Mouse (Mus musculus) T-helper 17 cell (primary cell): ENCODE data around the gene Calcrl.
"Not testable (repeated sequence)": the region's sequence is repeated elsewhere in the genome, so short reads cannot be mapped to it uniquely, and the experiment has no call there.

ENCODE experiments used
- in situ Hi-C, 2 experiments: fragments of 300-600 bp; cut with MboI, MseI; formaldehyde crosslinking; loops; 1 replicate in 1 of 2; 2 replicates in 1 of 2; pipeline ENCODE4 v1.15.1; 2025; ENCODE audit warnings: high pct_unique_total_duplicates in 2 of 2

The Calcrl gene

DNA sequence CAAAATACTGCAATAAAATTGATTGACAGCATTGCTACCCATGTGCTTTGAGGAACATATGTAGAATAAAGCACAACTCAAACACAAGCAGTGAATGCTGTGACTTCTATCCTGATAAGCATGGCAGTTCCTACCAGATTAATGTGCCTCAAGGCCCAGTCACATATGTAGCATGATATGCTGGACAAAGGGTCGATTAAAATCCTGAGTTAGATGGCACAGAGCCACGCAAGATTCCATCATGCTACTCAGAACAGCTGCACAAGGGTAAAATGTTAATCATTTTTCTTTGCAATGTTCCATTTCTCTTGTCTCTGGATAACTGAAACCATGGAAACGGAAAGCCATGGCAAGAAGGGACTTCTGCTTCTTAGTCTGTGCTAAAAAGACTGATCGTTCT, 28.7 kb downstream of the Calcrl start:
- in situ Hi-C loops = no loop called here

DNA sequence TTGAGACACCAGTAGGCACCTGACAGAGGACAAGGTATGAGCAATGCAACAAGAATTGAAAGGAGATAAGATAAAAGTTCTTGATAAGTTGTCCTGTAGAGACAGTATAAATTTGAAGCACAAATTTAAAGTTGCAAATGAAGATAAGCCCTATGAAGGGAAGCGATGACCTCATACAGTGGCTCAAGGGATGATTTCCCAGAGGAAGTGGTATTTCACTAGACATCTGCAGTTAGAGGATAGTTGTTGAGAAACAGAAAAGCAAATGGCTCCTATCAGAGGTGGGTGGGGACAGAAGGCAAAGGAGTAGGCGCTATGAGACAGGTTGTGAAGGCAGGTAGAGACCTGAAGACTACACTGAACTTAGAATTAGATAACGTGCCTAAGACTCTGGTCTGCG, 32.0 kb downstream of the Calcrl start:
- in situ Hi-C loops = loop anchor here (5.0 kb wide), 1 partner anchor 1271 kb away; no protein-coding TSS in a partner anchor

DNA sequence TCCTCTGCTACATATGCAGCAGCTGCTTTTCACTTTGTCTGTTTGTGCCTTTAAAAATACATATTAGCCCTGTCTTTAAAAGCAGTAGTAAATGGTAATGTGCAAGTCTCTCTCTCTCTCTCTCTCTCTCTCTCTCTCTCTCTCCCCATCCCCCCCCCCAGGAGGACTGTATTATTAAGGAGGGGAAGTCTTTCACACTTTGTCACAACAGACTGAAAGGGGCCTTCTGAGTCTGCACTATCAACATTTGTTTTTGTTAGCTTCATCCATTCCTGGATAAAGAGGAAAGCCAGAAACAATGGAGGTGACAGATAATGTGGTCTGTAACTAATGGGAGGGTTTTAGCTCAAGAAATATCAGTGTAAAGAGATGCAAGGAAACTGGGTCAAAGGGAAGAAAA, 36.1 kb downstream of the Calcrl start:
- in situ Hi-C loops = no loop called here

DNA sequence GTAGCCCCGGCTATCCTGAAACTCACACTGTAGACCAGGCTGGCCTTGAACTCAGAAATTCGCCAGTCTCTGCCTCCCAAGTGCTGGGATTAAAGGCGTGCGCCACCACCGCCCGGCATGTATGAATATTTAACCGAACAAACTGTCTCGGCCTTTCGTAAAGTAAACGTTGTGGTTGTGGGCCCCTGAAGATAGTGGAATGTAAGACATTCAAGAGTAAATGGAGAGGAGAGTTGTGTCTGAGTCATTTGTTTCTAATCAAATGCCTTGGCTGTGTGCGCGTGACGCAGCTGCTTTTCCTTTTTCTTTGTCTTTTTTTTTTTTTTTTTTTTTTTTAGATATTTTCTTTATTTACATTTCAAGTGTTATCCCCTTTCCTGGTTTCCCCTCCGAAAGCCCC, 36.7 kb downstream of the Calcrl start:
- in situ Hi-C loops = not testable (repeated sequence)

DNA sequence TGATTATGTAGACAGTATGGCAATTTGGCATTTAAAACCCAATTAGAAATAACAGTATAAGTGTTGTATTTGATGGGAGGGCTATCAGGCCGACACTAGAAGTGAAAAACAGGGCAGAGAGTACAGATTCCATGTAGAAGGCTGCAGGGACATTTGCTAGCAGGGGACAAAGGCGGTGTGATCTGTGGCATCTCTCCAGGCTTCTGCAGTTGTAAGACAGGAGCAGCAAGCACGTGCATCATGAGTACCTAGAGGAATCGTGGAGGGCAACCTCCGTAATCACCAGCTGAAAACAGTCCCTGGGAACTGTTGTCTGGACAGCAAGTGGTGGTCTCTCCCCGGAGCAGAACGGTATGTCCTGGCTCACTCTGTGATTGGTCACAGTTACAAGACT, 37.2 kb downstream of the Calcrl start:
- in situ Hi-C loops = no loop called here

DNA sequence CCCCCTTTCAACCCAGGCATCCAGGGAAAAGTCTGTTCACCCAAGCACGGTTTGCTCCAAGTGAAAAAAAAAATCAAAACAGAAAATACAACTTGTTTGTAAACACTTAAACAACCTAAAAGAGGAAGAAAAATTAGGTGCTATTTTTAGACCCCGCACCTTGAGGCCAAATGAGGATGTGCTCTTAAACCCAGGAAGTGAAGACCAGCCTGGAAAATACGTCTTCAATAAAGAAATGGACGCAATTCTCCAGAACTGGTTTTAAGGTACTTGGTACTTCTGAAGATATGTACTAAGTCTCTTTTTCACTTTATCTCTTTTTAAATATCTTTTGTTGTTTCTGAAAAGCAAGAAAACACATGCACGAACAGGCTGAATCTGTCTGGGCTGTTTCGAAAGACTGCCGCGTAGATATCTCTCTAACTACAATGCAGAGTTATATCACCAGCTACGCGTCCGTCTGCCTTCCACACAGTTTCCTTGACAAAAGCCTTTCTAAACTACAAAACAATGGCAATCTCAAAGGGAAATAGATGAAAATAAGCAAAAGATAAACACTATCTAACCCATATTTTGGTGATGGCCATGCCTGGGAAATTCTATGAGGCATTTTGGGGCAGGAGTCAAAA, 37.7 kb downstream of the Calcrl start:
- in situ Hi-C loops = no loop called here

DNA sequence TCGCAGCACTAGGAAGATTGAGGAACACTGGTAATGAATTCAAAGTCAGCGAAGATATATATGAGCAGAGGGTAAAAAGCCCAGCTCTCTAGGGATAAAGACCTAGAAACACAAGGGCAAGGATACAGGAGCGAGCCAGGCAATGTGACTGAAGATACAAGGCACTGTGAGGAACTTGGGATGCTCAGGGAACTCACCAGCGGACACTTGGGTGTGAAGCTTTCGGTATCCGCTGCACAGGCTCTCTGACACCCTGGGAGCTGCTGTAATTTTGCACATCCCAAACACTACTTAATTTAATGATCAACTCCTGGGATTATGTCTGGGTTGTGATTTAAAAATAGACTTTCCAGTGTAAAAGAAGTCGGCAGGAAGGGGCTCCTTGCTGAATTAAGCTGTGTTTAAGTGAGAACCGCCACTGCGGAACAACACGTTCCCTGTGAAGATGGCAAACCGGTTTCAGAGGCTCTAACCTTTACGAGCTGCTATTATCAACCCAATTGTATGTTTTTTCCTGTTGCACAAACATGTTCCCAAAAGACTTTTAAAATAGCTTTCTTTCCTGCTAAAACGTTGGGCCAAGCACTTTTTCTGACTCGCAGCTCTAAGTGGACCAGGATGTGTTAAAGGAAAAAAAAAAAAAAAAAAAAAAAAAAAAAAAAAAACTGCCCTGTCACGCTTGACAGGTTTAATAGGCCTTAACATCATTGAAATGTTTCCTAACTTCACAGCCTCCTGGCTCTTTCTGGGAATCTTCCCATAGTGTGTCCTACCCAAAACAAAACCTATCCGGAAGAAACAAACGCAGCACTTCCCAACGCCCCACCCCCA, 38.4 kb downstream of the Calcrl start:
- in situ Hi-C loops = no loop called here

DNA sequence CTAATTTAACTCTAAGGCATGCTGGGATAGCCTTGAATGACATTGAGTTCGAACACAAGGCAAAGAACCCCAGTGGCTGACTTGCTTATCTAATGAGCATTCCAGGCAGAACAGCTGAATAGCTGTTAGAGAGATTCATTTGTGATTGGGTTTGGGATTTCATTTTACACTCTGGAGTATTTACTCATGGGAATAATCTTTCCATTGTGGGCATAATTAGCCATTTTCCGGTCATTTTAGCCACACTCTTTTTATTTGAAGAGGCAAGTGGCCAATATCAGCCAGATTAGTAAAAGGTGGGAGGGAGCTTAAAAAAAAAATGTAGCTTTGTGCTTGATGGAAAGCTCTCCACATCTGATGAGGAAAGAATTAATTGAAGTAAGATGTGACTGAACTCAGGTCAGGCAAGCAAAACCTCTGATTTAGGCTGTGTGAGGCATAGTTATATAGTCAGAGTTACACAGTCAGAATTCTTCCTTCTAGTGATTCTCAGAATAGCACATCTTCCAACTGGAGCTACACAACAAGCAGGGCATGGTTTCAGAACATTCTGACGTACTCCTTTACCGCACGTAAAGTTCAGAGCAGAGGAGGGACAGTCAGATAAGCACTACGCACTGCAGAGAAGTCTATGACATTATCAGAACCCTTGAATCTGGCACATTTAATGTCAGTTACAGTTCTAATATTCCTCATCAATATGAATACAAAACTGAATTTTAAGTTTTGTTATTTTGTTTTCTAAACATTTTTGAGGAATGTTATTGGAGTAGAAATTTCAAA, 40.1 kb downstream of the Calcrl start:
- in situ Hi-C loops = no loop called here

DNA sequence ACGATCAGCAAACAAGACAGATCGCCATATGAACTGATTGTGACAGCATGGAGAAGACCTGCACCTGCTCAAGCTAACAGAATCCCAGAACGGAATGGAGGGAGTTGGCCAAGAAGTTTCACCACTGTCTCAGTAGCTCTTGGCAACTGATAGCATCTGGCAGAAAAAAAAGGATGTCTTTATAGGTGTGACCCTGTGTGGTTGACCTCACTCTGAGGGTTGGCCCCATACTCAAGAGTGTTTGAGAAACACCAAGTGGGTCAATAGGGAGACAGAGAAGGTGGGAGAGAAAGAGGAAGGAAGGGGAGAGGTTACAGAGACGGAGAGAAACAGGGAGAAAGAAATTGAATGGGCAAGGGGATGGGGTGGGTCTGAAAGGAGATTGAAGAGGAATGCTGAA, 41.4 kb downstream of the Calcrl start:
- in situ Hi-C loops = no loop called here

DNA sequence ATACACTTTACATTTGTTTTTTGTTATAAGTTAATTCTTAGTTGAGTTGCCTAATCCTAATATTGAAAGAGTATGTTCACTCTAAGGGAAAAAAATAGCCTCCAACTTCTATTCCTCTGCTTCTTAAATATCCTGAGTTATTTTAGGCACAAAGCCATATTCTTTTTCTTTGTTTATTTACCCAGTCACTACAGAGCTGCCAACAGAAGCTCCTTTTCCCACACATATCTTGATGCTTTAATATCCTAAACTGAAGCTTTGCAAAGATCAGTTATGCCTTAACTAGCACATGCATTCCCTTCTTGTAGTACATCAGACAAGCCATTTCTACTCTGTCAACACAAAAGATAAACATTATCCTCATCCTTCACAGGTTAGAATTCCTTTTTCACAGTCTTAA, 42.7 kb downstream of the Calcrl start:
- in situ Hi-C loops = no loop called here

DNA sequence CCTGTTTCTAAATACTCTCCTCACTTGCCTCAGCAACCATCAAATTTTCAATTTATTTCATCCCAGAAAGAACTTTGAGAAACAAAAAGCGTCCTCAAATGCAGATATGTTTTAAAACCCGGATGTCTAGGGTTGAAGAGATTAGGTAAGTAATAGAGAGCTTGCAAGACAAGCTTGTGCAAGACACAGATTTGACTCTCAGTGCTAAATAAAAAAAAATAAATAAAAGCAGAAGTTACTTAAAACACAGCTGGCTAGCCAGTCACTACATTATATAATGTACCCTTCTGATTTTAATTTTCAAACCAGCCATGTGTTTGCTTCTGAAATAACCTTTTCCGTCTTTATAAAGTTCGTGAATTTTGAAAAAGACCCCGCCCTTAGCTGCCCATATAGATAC, 43.2 kb downstream of the Calcrl start:
- in situ Hi-C loops = no loop called here

DNA sequence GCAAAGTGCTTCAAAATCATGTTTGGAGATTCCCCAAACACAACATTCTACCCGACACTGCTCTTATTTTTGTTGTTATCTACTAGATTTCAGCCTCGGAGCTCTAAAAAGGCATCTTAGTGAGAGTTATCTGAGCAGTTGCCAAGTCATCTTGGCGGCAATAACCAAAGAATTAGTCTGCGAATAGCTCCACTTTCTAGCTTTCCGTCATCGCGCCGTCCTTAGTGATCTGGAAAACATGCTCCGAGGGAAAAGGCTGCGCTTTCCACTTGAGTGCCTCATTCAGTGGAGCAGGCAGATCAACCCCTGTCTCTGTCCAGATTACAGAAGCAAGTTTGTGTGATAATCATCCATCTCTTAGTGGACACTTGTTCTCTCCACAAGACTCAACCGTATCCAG, 44.4 kb downstream of the Calcrl start:
- in situ Hi-C loops = no loop called here

DNA sequence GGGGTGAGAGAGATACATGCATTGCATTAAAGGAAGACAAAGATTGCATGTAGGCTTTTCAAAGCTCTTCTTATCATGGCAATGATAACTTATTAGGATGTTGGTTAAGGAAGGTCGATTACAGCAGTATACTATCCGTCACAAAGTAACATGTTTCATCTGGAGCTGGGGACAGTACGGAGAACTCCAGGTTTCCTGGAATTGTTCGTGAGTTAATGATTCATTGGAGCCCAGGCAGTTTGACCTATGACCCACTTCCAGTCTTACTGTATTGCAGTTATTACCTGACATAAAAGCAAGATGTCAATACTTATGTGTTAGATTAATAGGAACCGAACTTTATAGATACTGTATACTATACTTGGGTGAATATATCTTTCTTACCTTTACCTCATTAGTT, 46.5 kb downstream of the Calcrl start:
- in situ Hi-C loops = no loop called here

DNA sequence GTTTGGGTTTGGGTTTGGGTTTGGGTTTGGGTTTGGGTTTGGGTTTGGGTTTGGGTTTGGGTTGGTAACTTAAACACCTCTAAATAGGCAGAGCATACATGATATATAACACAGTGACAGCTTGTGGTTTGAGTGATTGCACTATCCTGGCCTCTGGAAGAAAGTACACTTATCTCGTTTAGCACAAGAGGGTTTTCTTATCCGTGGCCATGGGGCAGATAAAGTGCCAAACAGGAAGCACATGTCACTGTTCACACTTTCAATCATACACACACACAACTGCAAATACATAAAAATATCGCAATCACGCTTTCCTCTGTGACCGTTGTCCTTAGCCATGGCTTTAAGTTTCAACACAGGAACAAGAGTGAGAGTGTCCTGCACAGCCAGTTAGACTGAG, 56.0 kb downstream of the Calcrl start:
- in situ Hi-C loops = no loop called here

DNA sequence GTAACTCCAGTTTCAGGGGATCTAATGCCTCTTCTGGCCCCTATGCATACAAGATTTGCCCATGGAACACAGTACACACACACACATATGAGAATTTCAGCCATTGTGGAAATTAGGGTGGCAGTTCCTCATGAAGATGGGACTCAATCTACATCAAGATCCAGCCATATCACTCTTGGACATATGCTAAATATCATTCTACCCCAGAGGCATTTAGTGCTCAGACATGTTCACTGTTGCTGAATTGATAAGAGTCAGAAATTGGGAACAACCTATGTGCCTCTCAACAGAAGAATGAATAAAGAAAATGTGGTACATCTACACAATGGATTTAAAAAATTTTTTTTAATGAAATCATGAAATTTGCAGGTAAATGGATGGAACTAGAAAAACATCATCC, 58.5 kb downstream of the Calcrl start:
- in situ Hi-C loops = no loop called here

DNA sequence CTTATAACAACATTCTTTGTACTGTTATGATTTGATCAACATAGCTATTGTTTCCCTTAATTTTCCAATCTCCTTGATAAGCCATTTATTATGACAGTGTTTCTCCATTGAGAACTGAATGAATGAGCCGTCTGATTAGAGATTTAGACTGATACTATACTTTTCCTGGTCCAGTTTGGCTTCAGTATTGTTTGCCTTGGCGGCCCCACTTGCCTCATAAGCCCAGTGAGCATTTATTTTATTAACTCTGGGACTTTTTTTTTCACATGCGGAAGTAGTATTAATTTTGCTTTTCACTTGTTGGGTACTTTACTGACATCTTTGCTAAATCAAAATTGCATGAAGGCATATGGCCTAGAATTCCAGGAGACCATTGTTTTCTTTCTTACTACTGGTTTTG, 59.9 kb downstream of the Calcrl start:
- in situ Hi-C loops = no loop called here

DNA sequence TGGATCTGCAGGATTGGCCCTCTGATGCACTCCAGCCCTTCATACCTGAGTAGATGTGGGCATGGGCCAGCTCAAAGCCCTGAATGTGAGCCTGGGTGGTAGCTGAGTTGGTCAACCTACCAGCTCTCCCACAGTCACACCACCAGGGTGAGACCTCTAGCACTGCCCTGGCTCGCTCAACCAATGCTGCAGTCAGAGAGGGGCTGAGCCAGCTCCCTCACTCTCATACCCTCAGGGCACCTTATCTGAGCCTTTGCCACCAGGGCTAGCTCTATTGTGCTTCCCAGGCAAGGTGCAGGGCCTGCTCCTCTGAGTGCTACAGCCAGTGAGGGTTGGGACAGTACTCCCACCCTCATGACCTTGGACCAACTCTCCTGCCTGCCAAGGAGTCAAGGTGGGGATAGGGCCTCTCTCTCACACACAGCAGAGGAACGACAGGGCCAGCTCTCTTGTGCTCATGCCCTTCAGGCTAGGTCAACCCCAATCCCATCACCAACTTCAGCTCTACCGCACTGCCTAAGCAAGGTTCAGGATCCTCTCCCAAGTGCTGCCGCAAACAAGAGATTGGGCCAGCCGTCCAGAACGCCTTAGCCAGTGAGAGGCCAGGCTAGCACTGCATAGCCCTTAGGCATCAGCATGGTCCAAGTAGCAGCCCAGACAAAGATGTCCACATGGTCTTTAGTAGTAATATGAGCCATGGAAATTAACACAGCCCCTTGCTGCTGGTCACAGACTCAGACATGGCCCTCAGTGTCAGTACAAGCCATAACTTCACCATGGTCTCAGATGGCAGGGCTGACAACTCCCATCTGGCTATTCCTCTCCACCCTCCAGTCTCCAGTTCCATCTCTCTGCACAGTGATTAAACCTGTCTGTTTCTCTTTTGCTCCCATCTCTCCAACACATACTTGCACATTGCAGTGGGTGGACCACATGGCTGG, 62.2 kb downstream of the Calcrl start:
- in situ Hi-C loops = no loop called here

DNA sequence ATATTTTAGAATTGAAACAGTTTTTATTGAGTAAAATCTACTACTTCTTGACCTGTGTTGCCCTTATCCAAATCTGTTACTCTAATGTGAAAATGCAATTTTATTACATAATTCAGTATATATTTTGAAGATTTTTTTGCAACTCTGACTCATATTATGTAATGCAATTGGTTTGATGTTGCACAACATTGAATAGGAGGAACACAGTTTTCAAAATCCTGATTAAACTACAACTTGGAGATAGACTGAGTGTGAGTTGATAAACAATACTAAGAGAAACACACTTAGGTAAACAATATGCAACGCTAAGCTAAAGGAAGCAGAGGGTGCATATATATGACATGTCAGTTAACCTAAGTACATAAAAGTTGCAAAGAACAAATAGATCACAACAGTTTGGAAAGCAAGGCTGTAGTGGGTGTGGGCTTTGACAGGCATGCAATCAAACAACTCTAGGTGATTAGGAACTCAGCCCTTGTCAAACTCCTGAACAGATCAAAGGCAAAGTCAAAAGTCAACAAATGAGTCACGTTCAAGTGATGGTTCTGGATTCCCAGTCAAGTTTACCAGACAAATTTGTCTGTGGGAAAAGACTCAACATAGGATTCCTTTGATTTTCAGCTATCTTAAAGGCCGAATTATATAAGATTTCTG, 66.4 kb downstream of the Calcrl start:
- in situ Hi-C loops = no loop called here

DNA sequence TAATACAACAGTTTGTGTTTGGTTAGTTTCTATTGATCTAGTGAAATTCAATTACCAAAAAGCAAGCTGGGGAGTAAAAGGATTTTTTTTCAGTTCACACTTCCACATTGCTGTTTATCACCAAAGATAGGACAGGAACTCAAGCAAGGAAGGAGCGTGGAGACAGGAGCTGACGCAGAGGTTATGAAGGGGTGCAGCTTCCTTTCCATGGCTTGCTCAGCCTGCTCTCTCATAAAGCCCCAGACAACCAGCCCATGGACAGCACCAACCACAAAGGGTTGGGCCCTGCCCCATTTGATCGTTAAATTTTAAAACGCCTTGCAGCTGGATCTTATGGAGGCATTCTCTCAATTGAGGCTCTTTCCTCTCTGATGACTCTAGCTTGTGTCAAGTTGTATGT, 69.9 kb downstream of the Calcrl start:
- in situ Hi-C loops = no loop called here

DNA sequence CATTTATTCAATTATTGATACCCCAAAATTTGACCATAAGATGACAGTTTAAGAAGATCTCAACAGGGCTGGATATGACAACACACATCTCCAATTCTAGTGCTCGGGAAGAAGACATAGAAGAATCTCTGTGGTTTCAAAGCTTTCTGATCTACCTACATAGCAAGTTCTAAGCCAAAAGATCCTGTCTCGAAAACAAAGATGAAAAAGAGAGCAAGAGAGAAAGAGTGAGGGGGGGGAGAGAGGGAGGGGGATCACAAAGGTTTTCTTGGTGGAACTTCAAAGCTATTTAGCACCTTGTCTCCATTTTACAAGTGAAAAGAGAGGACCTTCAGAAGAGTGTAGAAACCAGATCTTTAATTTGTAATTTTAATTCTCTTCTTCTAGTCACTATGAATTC, 77.8 kb downstream of the Calcrl start:
- in situ Hi-C loops = no loop called here

DNA sequence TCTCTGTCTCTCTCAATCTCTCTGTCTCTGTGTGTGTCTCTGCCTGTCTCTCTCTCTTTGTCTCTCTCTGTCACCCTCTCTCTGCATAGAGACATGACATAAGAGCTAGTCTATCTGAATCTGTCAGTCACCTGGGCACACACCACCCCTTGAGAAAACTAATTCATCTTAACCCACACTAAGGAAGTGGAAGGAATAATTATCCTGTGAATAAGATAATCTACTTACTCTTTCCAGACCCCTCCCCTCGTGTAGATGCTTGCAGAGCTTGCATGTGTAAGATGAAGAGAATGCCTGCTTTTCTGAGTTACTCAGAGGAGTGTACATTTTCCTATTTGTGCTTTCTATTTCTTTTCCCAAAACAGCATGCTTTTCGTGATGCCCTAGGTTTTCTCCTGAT, 81.5 kb downstream of the Calcrl start:
- in situ Hi-C loops = loop anchor here in 1 of 2 experiments (5.0 kb wide), 1 partner anchor 84 kb away; the partner anchor contains the start of gene Calcrl
